Mouse (Mus musculus) small intestine, adult 2 months (tissue): ENCODE measurements around the gene Bbx. TPM values are rescaled to one million over a fixed set of nuclear protein-coding genes. Genes with fewer than 3 reads are reported as not detected.

Experiments used
- H3K27ac ChIP-seq: fragments of 200-500 bp; 2 replicates; pipeline ENCODE4 v1.5.1; 2012; ENCODE audit warnings: low read depth, low read length, control low read depth, inconsistent platforms; ENCODE audit not compliant: insufficient read depth
- H3K27me3 ChIP-seq: fragments of 200-500 bp; 2 replicates; pipeline ENCODE4 v1.6.1; 2012; ENCODE audit warnings: mild to moderate bottlenecking, moderate library complexity, low read length, inconsistent platforms; ENCODE audit not compliant: control insufficient read depth, insufficient read depth
- H3K36me3 ChIP-seq: fragments of 200-500 bp; 2 replicates; pipeline ENCODE4 v1.6.1; 2012; ENCODE audit warnings: mild to moderate bottlenecking, low read length, control low read depth, inconsistent platforms; ENCODE audit not compliant: control insufficient read depth, insufficient read depth
- H3K4me1 ChIP-seq: fragments of 200-500 bp; 2 replicates; pipeline ENCODE4 v1.6.1; 2012; ENCODE audit warnings: low read length, inconsistent platforms, mixed read lengths; ENCODE audit not compliant: control insufficient read depth, insufficient read depth, insufficient read length
- H3K4me3 ChIP-seq: fragments of 200-500 bp; 2 replicates; pipeline ENCODE4 v1.5.1; 2012; ENCODE audit warnings: low read depth, mild to moderate bottlenecking, control low read depth, inconsistent platforms, low read length, moderate library complexity
- CTCF ChIP-seq: fragments of 200-500 bp; IDR thresholded peaks from 2 replicates; pipeline ENCODE4 v1.5.1; 2012; ENCODE audit warnings: low read depth, mild to moderate bottlenecking, control low read depth, inconsistent platforms, low read length, moderate library complexity, mixed read lengths; ENCODE audit not compliant: insufficient replicate concordance, insufficient read length; ENCODE audit errors: extremely low read depth
- POLR2A ChIP-seq: fragments of 200-500 bp; IDR thresholded peaks from 2 replicates; pipeline ENCODE4 v1.6.1; 2012; ENCODE audit warnings: low read depth, mild to moderate bottlenecking, control low read depth, inconsistent platforms, low read length, moderate library complexity
- WGBS: fragments of 180-500 bp; shearing (Covaris S2); methylation state at CpG from one replicate; pipeline ENCODE4 v1.1.7; 2018; 5-methylcytosine and 5-hydroxymethylcytosine counted together
- polyA plus RNA-seq: library from polyadenylated mRNA; depleted of rRNA; stranded (reverse); fragments of >200 nt; gene quantifications from 2 replicates; pipeline ENCODE4 v1.2.3, GENCODE M21; 2012

Gene Bbx
- polyA plus RNA-seq, 1 experiment: 1.7 TPM

- TF ChIP-seq POLR2A: no peak
- no peak for TF ChIP-seq CTCF
- H3K27me3 ChIP-seq: no peaks in the 10 kb centered on the region
- WGBS: 71% methylated on average over 1 of the region's 1 CpGs
Measured at GRCm38 (mm10) chr16:50456053-50456452, 23.9 kb upstream of the Bbx start.

GRCm38 (mm10) chr16:50449086-50449485 lies 16.9 kb upstream of the Bbx start:
- Histone ChIP-seq H3K27me3 (no peaks in the 10 kb centered on the region), H3K27ac (no peak overlapping the region), H3K4me3 (no peak overlapping the region), H3K4me1 (no peaks in the 10 kb centered on the region), H3K36me3 (no peaks in the 10 kb centered on the region)
- 67% methylated on average over 9 of the region's 9 CpGs for WGBS
- TF ChIP-seq POLR2A (no peak), CTCF (no peak)

More at GRCm38 (mm10) chr16:50456053-50456452, 23.9 kb upstream of the Bbx start:
- Histone ChIP-seq H3K27ac (no peak overlapping the region), H3K4me1 (no peaks in the 10 kb centered on the region), H3K36me3 (no peaks in the 10 kb centered on the region), H3K4me3 (no peak overlapping the region)

GRCm38 (mm10) chr16:50445014-50445413 lies 12.8 kb upstream of the Bbx start:
- Histone ChIP-seq H3K27ac (no peak overlapping the region), H3K4me3 (no peak overlapping the region), H3K4me1 (no peaks in the 10 kb centered on the region), H3K36me3 (no peaks in the 10 kb centered on the region), H3K27me3 (no peaks in the 10 kb centered on the region)
- TF ChIP-seq CTCF (no peak), POLR2A (no peak)
- WGBS: 63% methylated on average over 6 of the region's 6 CpGs

- WGBS: 64% methylated on average over 3 of the region's 3 CpGs
- H3K4me3 ChIP-seq: no peak overlapping the region
Measured at GRCm38 (mm10) chr16:50438816-50439215, 6.6 kb upstream of the Bbx start.

GRCm38 (mm10) chr16:50437788-50438187 lies 5.6 kb upstream of the Bbx start:
- 84% methylated on average over 15 of the region's 15 CpGs for whole genome bisulfite sequencing
- no peak for TF ChIP-seq POLR2A
- TF ChIP-seq CTCF: no peak
- Histone ChIP-seq H3K27ac (no peak overlapping the region), H3K27me3 (no peaks in the 10 kb centered on the region), H3K36me3 (no peaks in the 10 kb centered on the region), H3K4me1 (no peaks in the 10 kb centered on the region), H3K4me3 (no peak overlapping the region)

More at GRCm38 (mm10) chr16:50438816-50439215, 6.6 kb upstream of the Bbx start:
- H3K27me3 ChIP-seq: no peaks in the 10 kb centered on the region
- TF ChIP-seq CTCF: no peak
- TF ChIP-seq POLR2A: no peak
- H3K4me1 ChIP-seq: no peaks in the 10 kb centered on the region
- no peak overlapping the region for H3K27ac ChIP-seq
- no peaks in the 10 kb centered on the region for H3K36me3 ChIP-seq

- H3K4me3 ChIP-seq: no peak overlapping the region
- 59% methylated on average over 2 of the region's 2 CpGs for WGBS
- TF ChIP-seq POLR2A (no peak), CTCF (no peak)
- no peak overlapping the region for H3K27ac ChIP-seq
- no peaks in the 10 kb centered on the region for H3K36me3 ChIP-seq
- no peaks in the 10 kb centered on the region for H3K4me1 ChIP-seq
- H3K27me3 ChIP-seq: no peaks in the 10 kb centered on the region
Measured at GRCm38 (mm10) chr16:50437331-50437730, 5.1 kb upstream of the Bbx start.

- Histone ChIP-seq H3K36me3 (no peaks in the 10 kb centered on the region), H3K4me3 (peak overlapping the region; percentile 74), H3K4me1 (peaks cover 4% of the 10 kb centered on the region; the same call in 1 of the 2 replicates), H3K27me3 (no peaks in the 10 kb centered on the region), H3K27ac (peak overlapping the region; percentile 65; the same call in 1 of the 2 replicates)
- under 1% methylated on average over 72 of the region's 72 CpGs for WGBS
- TF ChIP-seq POLR2A (no peak), CTCF (no peak)
Measured at GRCm38 (mm10) chr16:50431011-50431981, 894 bp downstream of the Bbx start.
